Mouse (Mus musculus) stomach, embryonic 16.5 days (tissue): ENCODE measurements at regions not wholly inside any gene's neighbourhood (a gene's known extent, or its start where the extent isn't known, plus 50 kb on each side); places are given as distances from the start of the nearest gene placed in this dataset.
"Not testable (repeated sequence)": the region's sequence is repeated elsewhere in the genome, so short reads cannot be mapped to it uniquely, and the experiment has no call there.

ENCODE experiments used
- ATAC-seq: fragments of 200-750 bp; cut with Nextera tagmentation; 2 replicates; pipeline ENCODE4 v1.8.0; 2017; ENCODE audit warnings: moderate number of reproducible peaks, moderate TSS enrichment; ENCODE audit not compliant: insufficient read depth, low FRiP score
- H3K27ac ChIP-seq: fragments of 300-500 bp; sonication (generic); 2 replicates; pipeline ENCODE4 v1.5.1; 2014; ENCODE audit warnings: low read length
- H3K27me3 ChIP-seq: fragments of 300-500 bp; sonication (generic); 2 replicates; pipeline ENCODE4 v1.6.1; 2014; ENCODE audit warnings: low read length, control low read depth, mixed read lengths; ENCODE audit not compliant: control insufficient read depth, insufficient read depth
- H3K36me3 ChIP-seq: fragments of 300-500 bp; sonication (generic); 2 replicates; pipeline ENCODE4 v1.6.1; 2014; ENCODE audit warnings: low read length; ENCODE audit not compliant: control insufficient read depth, insufficient read depth
- H3K4me1 ChIP-seq: fragments of 300-500 bp; sonication (generic); 2 replicates; pipeline ENCODE4 v1.6.1; 2014; ENCODE audit warnings: low read length, control low read depth, mixed read lengths; ENCODE audit not compliant: control insufficient read depth, insufficient read depth
- H3K4me2 ChIP-seq: fragments of 300-500 bp; sonication (generic); 2 replicates; pipeline ENCODE4 v1.6.1; 2014; ENCODE audit warnings: low read depth, low read length, mixed read lengths
- H3K4me3 ChIP-seq: fragments of 300-500 bp; sonication (generic); replicated peaks from 2 replicates; pipeline ENCODE4 v1.5.1; 2014; ENCODE audit warnings: mild to moderate bottlenecking, low read length
- H3K9ac ChIP-seq: fragments of 300-500 bp; sonication (generic); 2 replicates; pipeline ENCODE4 v1.6.1; 2014; ENCODE audit warnings: low read length
- H3K9me3 ChIP-seq: fragments of 300-500 bp; sonication (generic); replicated peaks from 2 replicates; pipeline ENCODE4 v1.6.1; 2016; ENCODE audit warnings: low read length, control low read depth; ENCODE audit not compliant: control insufficient read depth
- WGBS: fragments of 180-500 bp; shearing (Covaris S2); extraction: QIAGEN DNeasy Blood & Tissue Kit; methylation state at CpG from one replicate; pipeline ENCODE4 v1.1.7; 2014; 5-methylcytosine and 5-hydroxymethylcytosine counted together

- no peak overlapping the region for H3K4me2 ChIP-seq
- no peak for ATAC-seq
- no peak overlapping the region for H3K27ac ChIP-seq
- no peaks in the 10 kb centered on the region for H3K36me3 ChIP-seq
- H3K27me3 ChIP-seq = no peaks in the 10 kb centered on the region
- 90% methylated on average over 8 of the region's 8 CpGs for WGBS
- H3K9me3 ChIP-seq = no peaks in the 10 kb centered on the region
- no peaks in the 10 kb centered on the region for H3K4me1 ChIP-seq
- H3K9ac ChIP-seq = no peak overlapping the region
- no peak overlapping the region for H3K4me3 ChIP-seq
Measured at GRCm38 (mm10) chr3:129412961-129413246, 80.4 kb upstream of the Enpep start.

- H3K36me3 ChIP-seq = no peaks in the 10 kb centered on the region
- H3K27me3 ChIP-seq = no peaks in the 10 kb centered on the region
- WGBS = 78% methylated on average over 5 of the region's 5 CpGs
- no peak overlapping the region for H3K4me2 ChIP-seq
- H3K27ac ChIP-seq = no peak overlapping the region
- no peak for ATAC-seq
- H3K9ac ChIP-seq = no peak overlapping the region
- H3K9me3 ChIP-seq = no peaks in the 10 kb centered on the region
- H3K4me1 ChIP-seq = no peaks in the 10 kb centered on the region
- H3K4me3 ChIP-seq = no peak overlapping the region
Measured at GRCm38 (mm10) chr3:129415656-129416055, 83.1 kb upstream of the Enpep start.

GRCm38 (mm10) chr3:129416337-129416736, 83.8 kb upstream of the Enpep start:
- Histone ChIP-seq H3K36me3 (no peaks in the 10 kb centered on the region), H3K4me1 (no peaks in the 10 kb centered on the region), H3K9me3 (no peaks in the 10 kb centered on the region), H3K4me3 (no peak overlapping the region), H3K4me2 (no peak overlapping the region), H3K27ac (no peak overlapping the region), H3K9ac (no peak overlapping the region), H3K27me3 (no peaks in the 10 kb centered on the region)
- 90% methylated on average over 9 of the region's 9 CpGs for WGBS
- ATAC-seq = no peak

- 57% methylated on average over 9 of the region's 10 CpGs for WGBS
- not testable (repeated sequence) for H3K9ac ChIP-seq, H3K4me2 ChIP-seq, H3K27me3 ChIP-seq, ATAC-seq, H3K9me3 ChIP-seq, H3K27ac ChIP-seq, H3K4me1 ChIP-seq, H3K36me3 ChIP-seq, H3K4me3 ChIP-seq
Measured at GRCm38 (mm10) chr3:129421620-129422239, 89.2 kb upstream of the Enpep start.

- Histone ChIP-seq H3K4me1 (0 out of 2 replicates have a peak, but pooled peaks cover 4% of the 10 kb centered on the region), H3K9me3 (no peaks in the 10 kb centered on the region), H3K4me3 (no peak overlapping the region), H3K9ac (no peak overlapping the region), H3K4me2 (no peak overlapping the region), H3K36me3 (no peaks in the 10 kb centered on the region), H3K27me3 (no peaks in the 10 kb centered on the region), H3K27ac (no peak overlapping the region)
- 65% methylated on average over 2 of the region's 2 CpGs for WGBS
- no peak for ATAC-seq
Measured at GRCm38 (mm10) chr3:129428750-129429149, 96.2 kb upstream of the Enpep start.

GRCm38 (mm10) chr3:129429161-129430111, 96.9 kb upstream of the Enpep start:
- Histone ChIP-seq H3K27ac (no peak overlapping the region), H3K9me3 (no peaks in the 10 kb centered on the region)
- WGBS = 40% methylated on average over 8 of the region's 8 CpGs

GRCm38 (mm10) chr3:129434056-129434455, 98.1 kb upstream of the Elovl6 start:
- WGBS = 68% methylated on average over 11 of the region's 11 CpGs
- H3K4me2 ChIP-seq = no peak overlapping the region
- H3K27ac ChIP-seq = no peak overlapping the region
- H3K4me1 ChIP-seq = 0 out of 2 replicates have a peak, but pooled peaks cover 2% of the 10 kb centered on the region
- H3K9me3 ChIP-seq = no peaks in the 10 kb centered on the region; the same call in 1 of the 2 replicates
- no peak for ATAC-seq
- H3K27me3 ChIP-seq = no peaks in the 10 kb centered on the region
- H3K4me3 ChIP-seq = no peak overlapping the region
- no peak overlapping the region for H3K9ac ChIP-seq
- no peaks in the 10 kb centered on the region for H3K36me3 ChIP-seq

More at GRCm38 (mm10) chr3:129429161-129430111, 96.9 kb upstream of the Enpep start:
- peak; percentile 62; the same call in 1 of the 2 replicates for ATAC-seq
- H3K4me1 ChIP-seq = 0 out of 2 replicates have a peak, but pooled peaks cover 4% of the 10 kb centered on the region
- no peaks in the 10 kb centered on the region for H3K36me3 ChIP-seq
- no peaks in the 10 kb centered on the region for H3K27me3 ChIP-seq
- H3K4me3 ChIP-seq = no peak overlapping the region
- no peak overlapping the region for H3K4me2 ChIP-seq
- no peak overlapping the region for H3K9ac ChIP-seq

- Histone ChIP-seq H3K4me2 (no peak overlapping the region), H3K9me3 (no peaks in the 10 kb centered on the region; the same call in 1 of the 2 replicates), H3K27ac (no peak overlapping the region), H3K4me3 (no peak overlapping the region), H3K36me3 (no peaks in the 10 kb centered on the region), H3K27me3 (no peaks in the 10 kb centered on the region), H3K4me1 (no peaks in the 10 kb centered on the region), H3K9ac (no peak overlapping the region)
- 74% methylated on average over 6 of the region's 6 CpGs for WGBS
- no peak for ATAC-seq
Measured at GRCm38 (mm10) chr3:129437687-129438086, 94.5 kb upstream of the Elovl6 start.

- Histone ChIP-seq H3K36me3 (no peaks in the 10 kb centered on the region), H3K4me3 (no peak overlapping the region), H3K27me3 (no peaks in the 10 kb centered on the region), H3K4me1 (no peaks in the 10 kb centered on the region), H3K9ac (no peak overlapping the region), H3K27ac (no peak overlapping the region), H3K9me3 (no peaks in the 10 kb centered on the region), H3K4me2 (no peak overlapping the region)
- 79% methylated on average over 5 of the region's 5 CpGs for WGBS
- no peak for ATAC-seq
Measured at GRCm38 (mm10) chr3:129442756-129443155, 89.4 kb upstream of the Elovl6 start.
